Mouse (Mus musculus): ENCODE data around the gene Wwc1.

The Wwc1 gene

GRCm38 (mm10) chr11:35932121-35932885 is 48.0 kb downstream of the Wwc1 start:
- DNase-seq: no peak

GRCm38 (mm10) chr11:35930511-35931060 is 49.7 kb downstream of the Wwc1 start:
- DNase-seq: no peak

- no peak for DNase-seq
Observed at GRCm38 (mm10) chr11:35928453-35928852, 51.9 kb downstream of the Wwc1 start.

- DNase-seq: no peak
Observed at GRCm38 (mm10) chr11:35927309-35927708, 53.0 kb downstream of the Wwc1 start.

GRCm38 (mm10) chr11:35925592-35925991 is 54.7 kb downstream of the Wwc1 start:
- DNase-seq: no peak

- DNase-seq: no peak
Observed at GRCm38 (mm10) chr11:35922205-35922873, 58.0 kb downstream of the Wwc1 start.

- DNase-seq: no peak
Observed at GRCm38 (mm10) chr11:35920776-35921175, 59.6 kb downstream of the Wwc1 start.

- DNase-seq: no peak
Observed at GRCm38 (mm10) chr11:35919856-35920503, 60.3 kb downstream of the Wwc1 start.

GRCm38 (mm10) chr11:35919383-35919782 is 60.9 kb downstream of the Wwc1 start:
- no peak for DNase-seq

- DNase-seq: no peak
Observed at GRCm38 (mm10) chr11:35916466-35917185, 63.7 kb downstream of the Wwc1 start.

- DNase-seq: no peak
Observed at GRCm38 (mm10) chr11:35915546-35915945, 64.8 kb downstream of the Wwc1 start.

- DNase-seq: no peak
Observed at GRCm38 (mm10) chr11:35913418-35914044, 66.8 kb downstream of the Wwc1 start.

- no peak for DNase-seq
Observed at GRCm38 (mm10) chr11:35904955-35905550, 75.3 kb downstream of the Wwc1 start.

GRCm38 (mm10) chr11:35903079-35903478 is 77.2 kb downstream of the Wwc1 start:
- no peak for DNase-seq

- DNase-seq: no peak
Observed at GRCm38 (mm10) chr11:35899946-35900345, 80.4 kb downstream of the Wwc1 start.

GRCm38 (mm10) chr11:35893454-35893853 is 86.9 kb downstream of the Wwc1 start:
- no peak for DNase-seq

GRCm38 (mm10) chr11:35893018-35893421 is 87.3 kb downstream of the Wwc1 start:
- no peak for DNase-seq

GRCm38 (mm10) chr11:35892293-35892692 is 88.0 kb downstream of the Wwc1 start:
- DNase-seq: no peak

GRCm38 (mm10) chr11:35888790-35889189 is 91.5 kb downstream of the Wwc1 start:
- DNase-seq: no peak

GRCm38 (mm10) chr11:35882777-35883176 is 97.5 kb downstream of the Wwc1 start:
- DNase-seq: no peak

GRCm38 (mm10) chr11:35878559-35878897 is 101.8 kb downstream of the Wwc1 start:
- no peak for DNase-seq

Measured in liver (tissue).